Mouse (Mus musculus): ENCODE data around the gene P2ry12. TPM values are rescaled to one million over a fixed set of nuclear protein-coding genes. Genes with fewer than 3 reads are reported as not detected.

P2ry12 gene
- polyA plus RNA-seq, 1 experiment from 2014 or later, result 1.9 TPM

DNA sequence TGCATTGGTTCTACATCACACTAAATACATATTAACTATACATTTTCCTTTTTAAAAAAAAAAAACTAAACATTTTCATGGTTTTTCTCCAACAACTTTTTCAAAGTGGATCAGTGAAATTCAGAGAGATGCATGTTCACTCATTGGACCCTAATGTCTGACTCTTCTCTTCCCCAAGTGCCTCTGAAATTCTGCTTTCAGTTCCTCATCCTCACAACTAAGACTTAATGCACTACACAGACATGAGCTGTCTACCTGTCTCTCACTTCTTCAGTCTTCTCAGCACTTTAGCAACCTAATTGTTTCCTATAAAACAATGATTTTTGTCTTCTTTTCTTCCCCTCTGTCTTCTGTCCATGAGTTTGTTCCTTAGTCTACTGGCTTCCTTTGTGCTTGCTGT, 37.3 kb downstream of the P2ry12 start:
- H3K4me1 ChIP-seq (replicated peaks), result 0 out of 2 replicates have a peak, but pooled peaks cover 5% of the 10 kb centered on the region
- H3K36me3 ChIP-seq, result no peaks in the 10 kb centered on the region
- no peak overlapping the region for H3K4me3 ChIP-seq (replicated peaks)
- ATAC-seq, result no peak
- H3K27ac ChIP-seq, result no peak overlapping the region
- no peaks in the 10 kb centered on the region for H3K9me3 ChIP-seq
- no peak overlapping the region for H3K9ac ChIP-seq
- H3K27me3 ChIP-seq (replicated peaks), result no peaks in the 10 kb centered on the region
- no peak overlapping the region for H3K4me2 ChIP-seq (replicated peaks)

DNA sequence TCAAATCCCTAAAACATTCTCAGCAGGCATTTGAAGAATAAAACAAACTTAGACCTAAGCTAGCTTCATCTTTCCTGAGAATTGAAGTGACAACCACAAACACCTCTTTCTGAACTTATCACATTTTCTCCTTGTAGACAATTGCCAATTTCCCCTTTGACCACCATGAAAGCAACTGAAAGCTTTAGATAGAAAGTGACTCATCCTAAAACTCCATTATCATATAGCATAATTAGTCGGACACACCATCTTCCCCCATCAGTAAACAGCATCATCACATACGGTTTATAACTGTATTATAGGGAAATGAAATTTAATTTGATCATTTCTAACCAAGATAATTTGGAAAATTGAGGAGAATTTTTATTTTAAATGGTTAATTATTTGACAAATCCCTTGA, 40.4 kb downstream of the P2ry12 start:
- Histone ChIP-seq H3K9ac (no peak overlapping the region), H3K27me3 (replicated peaks) (no peaks in the 10 kb centered on the region), H3K4me2 (replicated peaks) (no peak overlapping the region), H3K36me3 (no peaks in the 10 kb centered on the region), H3K9me3 (no peaks in the 10 kb centered on the region), H3K4me1 (replicated peaks) (no peaks in the 10 kb centered on the region), H3K4me3 (replicated peaks) (no peak overlapping the region), H3K27ac (no peak overlapping the region)
- WGBS, result 76% methylated on average over 2 of the region's 2 CpGs
- no peak for ATAC-seq

DNA sequence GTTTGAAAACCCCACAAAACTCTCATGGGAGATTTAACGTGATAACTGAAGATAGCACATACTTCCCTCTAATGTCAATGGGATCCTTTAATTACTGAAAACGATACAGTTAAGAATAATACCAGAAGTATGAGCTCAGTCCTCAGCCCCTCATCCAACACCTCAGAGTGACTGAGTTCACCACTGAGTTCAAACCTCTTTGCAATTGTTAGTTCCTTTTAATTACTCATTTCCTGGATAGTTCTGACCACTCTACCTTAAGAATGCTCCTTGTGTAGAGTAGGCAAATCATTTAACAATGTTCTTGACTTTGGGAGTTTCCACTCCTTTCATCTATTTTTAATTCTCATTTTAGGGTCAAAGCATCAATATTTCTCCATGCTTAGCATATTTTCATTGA, 43.3 kb downstream of the P2ry12 start:
- Histone ChIP-seq H3K9me3 (no peaks in the 10 kb centered on the region), H3K27ac (no peak overlapping the region), H3K4me1 (replicated peaks) (no peaks in the 10 kb centered on the region), H3K4me3 (replicated peaks) (no peak overlapping the region), H3K4me2 (replicated peaks) (no peak overlapping the region), H3K36me3 (no peaks in the 10 kb centered on the region), H3K9ac (no peak overlapping the region), H3K27me3 (replicated peaks) (no peaks in the 10 kb centered on the region)
- no peak for ATAC-seq
- WGBS, result 84% methylated on average over 2 of the region's 2 CpGs

DNA sequence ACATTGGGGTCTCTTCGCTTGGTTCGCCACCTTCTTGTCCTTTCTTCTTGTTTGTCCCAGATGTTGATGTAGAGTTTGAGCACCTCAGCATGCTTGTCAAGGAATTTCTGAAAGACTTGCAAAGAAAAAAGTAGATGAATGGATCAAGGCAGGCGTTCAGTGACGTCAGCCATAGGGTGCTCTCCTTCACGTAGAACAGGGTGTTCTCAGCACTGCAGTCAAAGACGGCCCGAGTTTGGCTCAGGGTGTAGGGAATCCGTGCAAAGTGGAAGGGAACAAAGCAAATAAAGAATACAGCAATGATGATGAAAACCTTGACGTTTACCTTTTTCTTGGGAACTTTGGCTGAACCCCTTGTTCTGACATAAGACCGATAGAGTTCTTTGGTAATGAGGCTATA, 45.5 kb downstream of the P2ry12 start:
- Histone ChIP-seq H3K4me3 (replicated peaks) (no peak overlapping the region), H3K4me1 (replicated peaks) (no peaks in the 10 kb centered on the region), H3K27me3 (replicated peaks) (no peaks in the 10 kb centered on the region), H3K4me2 (replicated peaks) (no peak overlapping the region), H3K27ac (no peak overlapping the region), H3K9me3 (no peaks in the 10 kb centered on the region), H3K36me3 (no peaks in the 10 kb centered on the region), H3K9ac (no peak overlapping the region)
- 89% methylated on average over 10 of the region's 10 CpGs for WGBS
- ATAC-seq, result no peak

DNA sequence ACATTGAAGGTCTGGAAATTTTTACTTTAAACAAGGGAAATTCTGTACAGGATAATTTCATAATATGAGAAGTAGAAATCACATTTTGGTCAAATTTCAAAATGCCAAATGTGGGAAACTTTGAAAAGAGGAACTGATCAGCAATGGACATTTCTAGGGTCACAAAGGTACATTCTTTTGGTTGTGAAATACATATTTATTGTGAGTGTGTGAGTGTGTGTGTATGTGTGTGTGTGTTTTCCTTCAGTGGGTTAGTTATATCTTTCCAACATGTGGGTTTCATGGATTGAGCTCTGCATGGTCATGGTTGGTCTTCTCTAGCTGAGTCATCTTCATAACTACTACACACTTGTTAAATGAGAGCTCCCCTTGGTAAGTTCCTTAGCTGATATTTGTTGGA, 50.3 kb downstream of the P2ry12 start:
- H3K4me2 ChIP-seq (replicated peaks), result no peak overlapping the region
- no peak overlapping the region for H3K9ac ChIP-seq
- H3K27ac ChIP-seq, result no peak overlapping the region
- no peaks in the 10 kb centered on the region for H3K36me3 ChIP-seq
- no peaks in the 10 kb centered on the region for H3K9me3 ChIP-seq
- H3K27me3 ChIP-seq (replicated peaks), result no peaks in the 10 kb centered on the region
- H3K4me1 ChIP-seq (replicated peaks), result 0 out of 2 replicates have a peak, but pooled peaks cover 3% of the 10 kb centered on the region
- ATAC-seq, result no peak
- no peak overlapping the region for H3K4me3 ChIP-seq (replicated peaks)

DNA sequence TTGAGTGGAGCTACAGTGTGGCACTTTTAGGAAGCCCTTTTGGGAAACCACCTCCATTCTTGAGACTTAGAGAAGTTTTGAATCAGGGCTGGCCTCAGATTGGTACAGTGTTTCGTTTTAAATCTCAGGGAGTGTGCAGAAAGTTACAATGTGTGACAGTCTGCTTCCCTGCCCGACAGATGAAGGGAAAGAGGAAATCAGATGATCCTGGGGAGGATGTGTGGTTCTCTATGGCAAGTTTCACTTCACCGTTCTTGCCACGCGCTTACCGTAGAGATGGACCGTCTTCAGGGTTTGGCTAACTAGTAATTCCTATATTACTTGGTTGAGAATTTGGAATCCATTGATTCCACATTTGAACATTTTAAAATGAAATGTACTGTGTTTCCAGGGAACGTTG, 50.9 kb downstream of the P2ry12 start:
- Histone ChIP-seq H3K9me3 (no peaks in the 10 kb centered on the region), H3K9ac (no peak overlapping the region), H3K36me3 (no peaks in the 10 kb centered on the region), H3K4me3 (replicated peaks) (no peak overlapping the region), H3K27ac (no peak overlapping the region), H3K4me2 (replicated peaks) (no peak overlapping the region), H3K4me1 (replicated peaks) (0 out of 2 replicates have a peak, but pooled peaks cover 3% of the 10 kb centered on the region), H3K27me3 (replicated peaks) (no peaks in the 10 kb centered on the region)
- no peak for ATAC-seq
- WGBS, result 86% methylated on average over 8 of the region's 8 CpGs

DNA sequence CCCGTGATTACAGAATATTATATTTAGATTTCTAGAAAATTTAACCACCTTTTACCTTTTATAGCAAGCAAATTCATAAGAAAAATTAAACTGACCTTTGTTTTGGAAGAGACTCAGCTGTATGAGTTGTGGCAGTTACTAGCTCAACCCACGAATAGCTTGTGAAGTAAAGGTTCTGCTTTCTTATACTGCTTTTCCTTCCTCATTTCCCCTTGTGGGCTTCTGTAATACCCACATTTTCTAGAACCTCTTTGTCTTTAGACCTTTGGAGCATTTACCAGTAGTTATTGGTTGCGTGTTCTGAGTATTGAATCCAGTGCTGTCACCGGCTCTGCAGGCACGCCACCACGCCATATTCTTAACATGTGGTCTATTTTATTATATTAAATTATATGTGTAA, 51.9 kb downstream of the P2ry12 start, which contains the start of gene P2ry13:
Gene P2ry13 (minus strand): TSS at position 156 of the 400 bp plus-strand sequence.
- 0 out of 2 replicates have a peak, but pooled peaks cover 3% of the 10 kb centered on the region for H3K4me1 ChIP-seq (replicated peaks)
- H3K9ac ChIP-seq, result no peak within 1 kb of the TSS
- ATAC-seq, result no peak
- no peaks in the 10 kb centered on the region for H3K9me3 ChIP-seq
- H3K27ac ChIP-seq, result no peak within 1 kb of the TSS
- no peak within 1 kb of the TSS for H3K4me3 ChIP-seq (replicated peaks)
- H3K36me3 ChIP-seq, result no peaks in the 10 kb centered on the region
- no peak within 1 kb of the TSS for H3K4me2 ChIP-seq (replicated peaks)
- WGBS, result 90% methylated on average over 6 of the region's 6 CpGs
- no peaks in the 10 kb centered on the region for H3K27me3 ChIP-seq (replicated peaks)

DNA sequence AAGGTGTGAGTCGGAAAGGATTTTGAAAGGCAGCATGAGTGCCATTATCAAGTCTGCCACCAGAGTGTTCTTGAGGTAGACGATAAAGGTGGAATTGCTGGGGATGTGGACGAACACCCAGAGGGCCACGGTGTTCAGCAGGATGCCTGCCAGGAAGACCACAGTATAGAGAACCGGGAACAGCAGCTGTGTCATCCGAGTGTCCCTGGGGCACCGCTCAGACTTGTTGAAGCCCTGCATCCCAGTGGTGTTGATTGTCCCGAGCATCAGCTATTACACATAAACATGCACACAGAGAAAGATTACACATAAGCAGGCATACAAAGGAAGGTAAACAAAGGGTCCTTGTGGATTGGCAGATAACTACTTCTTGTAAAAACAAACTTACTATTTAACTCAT, 52.6 kb downstream of the P2ry12 start:
- Histone ChIP-seq H3K4me3 (replicated peaks) (no peak overlapping the region), H3K9me3 (no peaks in the 10 kb centered on the region), H3K9ac (no peak overlapping the region), H3K36me3 (no peaks in the 10 kb centered on the region), H3K4me1 (replicated peaks) (0 out of 2 replicates have a peak, but pooled peaks cover 3% of the 10 kb centered on the region), H3K27ac (no peak overlapping the region), H3K27me3 (replicated peaks) (no peaks in the 10 kb centered on the region), H3K4me2 (replicated peaks) (no peak overlapping the region)
- WGBS, result 72% methylated on average over 8 of the region's 8 CpGs
- ATAC-seq, result no peak

DNA sequence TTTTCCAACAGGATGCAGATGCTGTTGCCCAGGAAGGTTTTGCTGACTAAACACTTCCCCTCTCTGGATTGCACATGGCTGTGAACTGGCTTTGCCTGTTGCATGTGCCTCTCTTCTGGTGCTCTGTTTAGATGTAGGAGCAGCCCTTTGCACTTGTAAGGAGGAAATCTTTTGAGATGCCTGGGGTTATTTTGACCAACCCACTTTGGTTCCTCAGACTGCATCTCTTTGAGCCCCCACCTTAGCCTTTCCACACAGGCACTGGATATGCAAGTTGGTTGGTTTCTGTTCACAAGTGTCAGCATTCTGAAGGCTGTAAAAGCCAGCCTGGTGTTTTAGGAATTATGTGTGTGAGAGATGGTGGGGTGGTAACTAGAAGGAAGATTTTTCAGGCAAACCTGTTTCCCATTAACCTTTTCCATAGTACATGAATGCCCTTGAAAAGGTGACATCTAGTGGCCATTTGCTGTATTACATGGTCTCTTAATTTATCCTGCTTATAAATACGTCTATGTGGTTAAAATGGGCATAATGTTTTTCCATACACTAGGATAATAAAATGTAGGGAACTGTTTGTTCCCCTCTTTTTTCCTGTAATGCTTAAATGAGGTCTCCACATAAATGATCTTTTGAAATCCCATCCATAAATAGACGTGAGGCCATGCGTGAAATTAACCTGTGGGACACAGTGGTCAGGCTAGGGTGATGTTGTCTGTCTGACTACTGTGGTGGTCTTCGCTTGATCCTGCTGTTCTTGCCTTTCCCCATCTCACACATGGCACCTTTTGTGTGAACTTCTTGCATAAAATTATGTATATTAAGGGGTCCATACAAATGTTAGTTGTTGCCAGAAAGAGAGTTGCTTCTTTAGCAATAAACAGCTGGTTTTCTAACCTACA, 53.8 kb downstream of the P2ry12 start:
- H3K9me3 ChIP-seq, result no peaks in the 10 kb centered on the region
- no peak overlapping the region for H3K9ac ChIP-seq
- no peak overlapping the region for H3K4me3 ChIP-seq (replicated peaks)
- H3K4me2 ChIP-seq (replicated peaks), result no peak overlapping the region
- peak; percentile 28 for ATAC-seq
- no peak overlapping the region for H3K27ac ChIP-seq
- no peaks in the 10 kb centered on the region for H3K27me3 ChIP-seq (replicated peaks)
- no peaks in the 10 kb centered on the region for H3K36me3 ChIP-seq
- 68% methylated on average over 4 of the region's 4 CpGs for WGBS
- 0 out of 2 replicates have a peak, but pooled peaks cover 3% of the 10 kb centered on the region for H3K4me1 ChIP-seq (replicated peaks)

DNA sequence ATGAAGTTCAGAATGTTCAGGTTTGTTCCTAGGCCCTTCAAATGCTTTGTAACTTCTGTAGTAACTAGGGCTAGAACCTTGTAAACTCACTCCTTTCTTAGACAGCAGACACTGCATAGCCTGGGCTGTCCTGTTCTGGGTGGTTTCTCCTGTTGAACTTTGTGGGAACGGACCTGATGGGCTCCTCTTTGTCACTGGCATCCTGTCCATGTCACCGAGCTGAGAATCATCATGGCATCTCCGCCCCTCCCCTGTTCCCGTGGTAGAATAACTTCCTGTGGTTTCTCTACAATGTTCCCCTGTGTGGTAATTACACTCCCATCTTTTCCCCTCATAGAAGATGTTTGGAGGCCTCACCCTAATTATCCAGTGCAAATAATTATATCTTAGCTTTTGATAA, 56.7 kb downstream of the P2ry12 start:
- Histone ChIP-seq H3K4me3 (replicated peaks) (no peak overlapping the region), H3K36me3 (no peaks in the 10 kb centered on the region), H3K27me3 (replicated peaks) (no peaks in the 10 kb centered on the region), H3K4me2 (replicated peaks) (no peak overlapping the region), H3K9me3 (no peaks in the 10 kb centered on the region), H3K9ac (no peak overlapping the region), H3K27ac (no peak overlapping the region), H3K4me1 (replicated peaks) (0 out of 2 replicates have a peak, but pooled peaks cover 3% of the 10 kb centered on the region)
- WGBS, result 86% methylated on average over 4 of the region's 4 CpGs
- ATAC-seq, result no peak

DNA sequence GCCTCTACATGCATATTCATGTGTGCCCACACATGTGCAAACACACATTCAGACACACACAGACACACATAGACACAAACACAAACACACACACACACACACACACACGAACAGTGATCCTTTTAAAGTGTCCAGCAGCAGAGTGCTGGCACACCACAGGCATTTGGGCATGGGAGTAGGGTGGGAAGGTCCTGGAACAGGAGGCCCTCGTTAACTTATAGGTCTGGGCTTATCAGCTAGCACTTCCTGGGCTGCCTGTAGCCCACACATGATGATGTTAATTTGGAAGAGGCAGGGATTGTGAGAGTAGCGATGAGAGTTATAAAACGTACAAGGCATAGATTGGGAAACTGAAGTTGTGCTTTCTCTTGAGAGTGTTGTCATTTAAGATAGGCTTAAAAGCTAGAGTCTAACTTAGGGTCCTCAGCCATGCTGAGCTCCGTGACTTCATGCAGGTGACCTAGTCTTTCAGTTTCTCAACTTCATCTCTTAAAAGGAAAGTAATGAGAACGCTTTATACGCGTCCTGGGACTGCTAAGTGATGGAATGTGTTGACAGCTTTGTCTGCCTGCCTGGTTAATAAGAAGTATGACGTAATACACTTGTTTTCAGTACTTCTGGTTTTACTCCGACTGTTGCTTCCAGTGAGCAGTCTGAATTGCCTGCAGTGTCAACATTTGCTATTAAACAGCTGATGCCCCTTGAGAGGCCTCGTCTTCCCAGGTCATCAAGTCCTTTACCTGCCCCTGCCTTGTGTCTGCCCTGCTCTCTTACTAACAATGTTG, 57.8 kb downstream of the P2ry12 start:
- H3K27ac ChIP-seq, result no peak overlapping the region
- H3K9ac ChIP-seq, result no peak overlapping the region
- 54% methylated on average over 11 of the region's 11 CpGs for WGBS

DNA sequence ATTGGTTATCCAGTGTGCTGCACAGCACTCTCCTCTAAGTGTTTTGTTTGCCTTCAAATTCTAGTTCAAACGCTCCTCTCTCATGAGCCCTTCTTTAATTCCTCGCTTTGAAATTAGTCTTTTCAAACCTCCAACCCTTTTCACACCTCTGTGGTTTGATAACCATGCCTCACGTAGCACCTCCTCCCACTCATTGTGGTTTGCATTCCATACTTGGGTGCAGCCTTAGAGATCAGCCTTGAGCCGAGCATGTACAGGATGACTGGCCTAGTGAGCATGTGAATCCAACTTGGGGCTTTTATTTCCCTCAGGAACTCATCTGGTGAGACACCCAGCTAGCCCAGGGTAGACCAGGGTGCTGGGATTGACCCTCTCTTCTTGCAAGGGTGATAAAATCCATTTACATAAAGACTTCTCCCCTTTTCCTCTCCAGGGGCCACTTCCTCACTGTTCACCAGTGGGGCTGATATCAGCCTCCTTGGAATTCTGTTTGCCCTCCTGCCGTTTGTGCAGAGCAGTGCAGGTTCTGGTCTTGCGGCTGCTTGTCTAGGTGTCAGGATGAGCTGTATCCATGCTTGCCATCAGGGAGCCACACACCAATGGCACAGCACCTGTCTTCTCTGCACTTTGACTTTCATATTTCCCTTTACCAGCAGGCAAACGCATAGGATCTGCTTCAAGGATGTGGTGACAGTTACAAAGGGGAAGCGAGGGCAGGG, 58.7 kb downstream of the P2ry12 start:
- H3K27ac ChIP-seq, result no peak overlapping the region
- no peaks in the 10 kb centered on the region for H3K9me3 ChIP-seq

More for the DNA sequence above, 57.8 kb downstream of the P2ry12 start:
- ATAC-seq, result no peak
- Histone ChIP-seq H3K36me3 (no peaks in the 10 kb centered on the region), H3K4me3 (replicated peaks) (no peak overlapping the region), H3K9me3 (no peaks in the 10 kb centered on the region), H3K27me3 (replicated peaks) (no peaks in the 10 kb centered on the region), H3K4me2 (replicated peaks) (no peak overlapping the region), H3K4me1 (replicated peaks) (0 out of 2 replicates have a peak, but pooled peaks cover 3% of the 10 kb centered on the region)

More for the DNA sequence above, 58.7 kb downstream of the P2ry12 start:
- Histone ChIP-seq H3K4me3 (replicated peaks) (no peak overlapping the region), H3K27me3 (replicated peaks) (no peaks in the 10 kb centered on the region), H3K9ac (no peak overlapping the region), H3K4me2 (replicated peaks) (no peak overlapping the region), H3K36me3 (no peaks in the 10 kb centered on the region), H3K4me1 (replicated peaks) (0 out of 2 replicates have a peak, but pooled peaks cover 3% of the 10 kb centered on the region)
- no peak for ATAC-seq
- WGBS, result 68% methylated on average over 8 of the region's 8 CpGs
